Mouse (Mus musculus) lung, postnatal 0 days (tissue): Measurements from ENCODE around the gene Cdcp2. TPM values are rescaled to one million over a fixed set of nuclear protein-coding genes. Genes with fewer than 3 reads are reported as not detected.

Experiments
- ATAC-seq: fragments of 200-750 bp; cut with Nextera tagmentation; 2 replicates; pipeline ENCODE4 v1.8.0; 2017; ENCODE audit warnings: moderate library complexity
- DNase-seq: peaks from one replicate; pipeline ENCODE4 v3.0.0-alpha.2; 2016; ENCODE audit warnings: low spot score
- H3K27ac ChIP-seq: fragments of 300-500 bp; sonication (generic); 2 replicates; pipeline ENCODE4 v1.5.1; 2014; ENCODE audit warnings: antibody characterized with exemption, mild to moderate bottlenecking, low read length, mixed read lengths
- H3K27me3 ChIP-seq: fragments of 300-500 bp; sonication (generic); replicated peaks from 2 replicates; pipeline ENCODE4 v1.6.1; 2014; ENCODE audit warnings: low read length, mixed read lengths; ENCODE audit not compliant: insufficient read depth
- H3K36me3 ChIP-seq: fragments of 300-500 bp; sonication (generic); 2 replicates; pipeline ENCODE4 v1.6.1; 2014; ENCODE audit warnings: low read length, mixed read lengths; ENCODE audit not compliant: insufficient read depth
- H3K4me1 ChIP-seq: fragments of 300-500 bp; sonication (generic); 2 replicates; pipeline ENCODE4 v1.6.1; 2014; ENCODE audit warnings: antibody characterized with exemption, low read depth, low read length, mixed read lengths; ENCODE audit not compliant: insufficient read depth
- H3K4me2 ChIP-seq: fragments of 300-500 bp; sonication (generic); replicated peaks from 2 replicates; pipeline ENCODE4 v1.6.1; 2014; ENCODE audit warnings: low read depth, mild to moderate bottlenecking, low read length, moderate library complexity, mixed read lengths
- H3K4me3 ChIP-seq: fragments of 300-500 bp; sonication (generic); 2 replicates; pipeline ENCODE4 v1.5.1; 2014; ENCODE audit warnings: low read depth, low read length
- H3K9ac ChIP-seq: fragments of 300-500 bp; sonication (generic); replicated peaks from 2 replicates; pipeline ENCODE4 v1.6.1; 2014; ENCODE audit warnings: low read depth, mild to moderate bottlenecking
- H3K9me3 ChIP-seq: fragments of 300-500 bp; sonication (generic); 2 replicates; pipeline ENCODE4 v1.6.1; 2016; ENCODE audit warnings: low read length, mixed read lengths
- CTCF ChIP-seq: IDR thresholded peaks from 2 replicates; pipeline ENCODE4 v1.5.1; 2016; ENCODE audit warnings: antibody characterized with exemption, mild to moderate bottlenecking
- EP300 ChIP-seq: IDR thresholded peaks from 2 replicates; pipeline ENCODE4 v1.6.1; 2016; ENCODE audit warnings: antibody characterized with exemption, mild to moderate bottlenecking, control low read depth
- WGBS: fragments of 180-500 bp; shearing (Covaris S2); extraction: QIAGEN DNeasy Blood & Tissue Kit; methylation state at CpG from one replicate; pipeline ENCODE4 v1.1.7; 2014; 5-methylcytosine and 5-hydroxymethylcytosine counted together
- polyA plus RNA-seq: library from polyadenylated mRNA; unstranded; fragments of >200 nt; fragmentation: Nextera tagmentation; extraction: Ambion mirVana; gene quantifications from 2 replicates; pipeline ENCODE4 v1.2.1, GENCODE M21; 2015

Cdcp2 gene
- polyA plus RNA-seq, 1 experiment from 2014 or later = 0.14 TPM

DNA sequence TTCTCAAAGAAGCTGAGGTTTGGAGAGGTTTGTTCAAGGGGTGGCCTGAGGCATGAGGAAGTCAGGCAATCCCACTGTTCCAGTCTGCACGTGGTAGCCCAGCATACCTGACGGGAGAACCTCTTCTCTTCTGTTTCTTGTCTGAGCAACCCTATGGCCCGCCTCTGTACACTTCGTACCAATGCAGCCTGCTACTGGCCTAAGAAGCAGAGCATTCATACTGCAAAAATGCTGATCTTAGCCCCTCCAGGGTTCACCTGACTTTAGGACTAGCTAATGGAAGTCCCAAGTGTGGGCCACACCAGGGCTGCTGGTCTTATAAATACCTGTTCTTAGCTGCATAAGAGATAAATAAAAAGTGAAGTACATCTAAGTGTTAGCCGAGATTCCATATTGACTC is 38.3 kb upstream of the Cdcp2 start:
- Histone ChIP-seq H3K4me1 (no peaks in the 10 kb centered on the region), H3K9ac (no peak overlapping the region), H3K27ac (no peak overlapping the region), H3K9me3 (no peaks in the 10 kb centered on the region), H3K27me3 (no peaks in the 10 kb centered on the region), H3K36me3 (peaks cover 41% of the 10 kb centered on the region), H3K4me3 (no peak overlapping the region), H3K4me2 (no peak overlapping the region)
- whole genome bisulfite sequencing = 82% methylated on average over 5 of the region's 5 CpGs
- DNase-seq = no peak
- TF ChIP-seq EP300 = no peak
- no peak for TF ChIP-seq CTCF
- no peak for ATAC-seq

- WGBS = 70% methylated on average over 6 of the region's 6 CpGs
- Histone ChIP-seq H3K4me3 (no peak overlapping the region), H3K27ac (no peak overlapping the region), H3K9me3 (no peaks in the 10 kb centered on the region), H3K9ac (no peak overlapping the region), H3K36me3 (peaks cover 45% of the 10 kb centered on the region), H3K4me2 (no peak overlapping the region), H3K27me3 (no peaks in the 10 kb centered on the region), H3K4me1 (no peaks in the 10 kb centered on the region)
- no peak for TF ChIP-seq EP300
- TF ChIP-seq CTCF = no peak
- DNase-seq (peak; percentile 7), ATAC-seq (peak; percentile 30; the same call in 1 of the 2 replicates)
These were observed 37.9 kb upstream of the Cdcp2 start for GRCm38 (mm10) chr4:107058781-107059180.

- no peak overlapping the region for H3K9ac ChIP-seq
- H3K27me3 ChIP-seq = no peaks in the 10 kb centered on the region
- DNase-seq (no peak), ATAC-seq (no peak)
- H3K36me3 ChIP-seq = peaks cover 47% of the 10 kb centered on the region
- 92% methylated on average over 4 of the region's 4 CpGs for WGBS
- peaks cover 7% of the 10 kb centered on the region; the same call in 1 of the 2 replicates for H3K4me1 ChIP-seq
- H3K9me3 ChIP-seq = no peaks in the 10 kb centered on the region
- H3K27ac ChIP-seq = no peak overlapping the region
- TF ChIP-seq EP300 = no peak
- no peak for TF ChIP-seq CTCF
- no peak overlapping the region for H3K4me2 ChIP-seq
- H3K4me3 ChIP-seq = no peak overlapping the region
These were observed 35.1 kb upstream of the Cdcp2 start for GRCm38 (mm10) chr4:107061560-107061959.

GRCm38 (mm10) chr4:107063214-107063613 is 33.5 kb upstream of the Cdcp2 start:
- no peak for ATAC-seq
- Histone ChIP-seq H3K27me3 (no peaks in the 10 kb centered on the region), H3K27ac (no peak overlapping the region), H3K36me3 (peaks cover 33% of the 10 kb centered on the region), H3K9me3 (no peaks in the 10 kb centered on the region), H3K9ac (no peak overlapping the region), H3K4me2 (no peak overlapping the region), H3K4me1 (peaks cover 7% of the 10 kb centered on the region; the same call in 1 of the 2 replicates), H3K4me3 (no peak overlapping the region)
- 81% methylated on average over 3 of the region's 3 CpGs for WGBS
- TF ChIP-seq CTCF (no peak), EP300 (no peak)
- DNase-seq = no peak

GRCm38 (mm10) chr4:107064394-107065098 is 32.1 kb upstream of the Cdcp2 start:
- Histone ChIP-seq H3K27me3 (no peaks in the 10 kb centered on the region), H3K9ac (no peak overlapping the region), H3K27ac (no peak overlapping the region), H3K4me3 (no peak overlapping the region), H3K9me3 (no peaks in the 10 kb centered on the region), H3K36me3 (peaks cover 33% of the 10 kb centered on the region), H3K4me1 (peaks cover 7% of the 10 kb centered on the region; the same call in 1 of the 2 replicates), H3K4me2 (no peak overlapping the region)
- TF ChIP-seq CTCF = no peak
- TF ChIP-seq EP300 = no peak
- DNase-seq (no peak), ATAC-seq (no peak)
- 88% methylated on average over 5 of the region's 5 CpGs for WGBS

GRCm38 (mm10) chr4:107066252-107067124 is 30.2 kb upstream of the Cdcp2 start, which contains the start of the genes Mrpl37 and Cyb5rl:
Gene Mrpl37 (minus strand): TSS chr4:107066868.
Gene Cyb5rl (plus strand): TSS chr4:107066988.
- peak; percentile 99 for DNase-seq
- Histone ChIP-seq H3K36me3 (peaks cover 19% of the 10 kb centered on the region), H3K9ac (peak within 1 kb of the TSS; percentile 54), H3K27me3 (no peaks in the 10 kb centered on the region), H3K4me1 (peaks cover 7% of the 10 kb centered on the region; the same call in 1 of the 2 replicates), H3K27ac (peak within 1 kb of the TSS; percentile 77), H3K4me3 (peak within 1 kb of the TSS; percentile 61), H3K4me2 (peak within 1 kb of the TSS; percentile 96), H3K9me3 (no peaks in the 10 kb centered on the region)
- no peak for TF ChIP-seq EP300
- TF ChIP-seq CTCF = peak; percentile 38
- WGBS = under 1% methylated on average over 60 of the region's 60 CpGs
- peak; percentile 99 for ATAC-seq
